Mouse (Mus musculus) liver, embryonic 14.5 days (tissue): ENCODE measurements around the gene Hydin.

ENCODE experiments used
- CTCF ChIP-seq: IDR thresholded peaks from 2 replicates; pipeline ENCODE4 v1.5.1; 2016; ENCODE audit warnings: antibody characterized with exemption, low read depth, control low read depth
- EP300 ChIP-seq: IDR thresholded peaks from 2 replicates; pipeline ENCODE4 v1.6.1; 2016; ENCODE audit warnings: antibody characterized with exemption, low read depth

DNA sequence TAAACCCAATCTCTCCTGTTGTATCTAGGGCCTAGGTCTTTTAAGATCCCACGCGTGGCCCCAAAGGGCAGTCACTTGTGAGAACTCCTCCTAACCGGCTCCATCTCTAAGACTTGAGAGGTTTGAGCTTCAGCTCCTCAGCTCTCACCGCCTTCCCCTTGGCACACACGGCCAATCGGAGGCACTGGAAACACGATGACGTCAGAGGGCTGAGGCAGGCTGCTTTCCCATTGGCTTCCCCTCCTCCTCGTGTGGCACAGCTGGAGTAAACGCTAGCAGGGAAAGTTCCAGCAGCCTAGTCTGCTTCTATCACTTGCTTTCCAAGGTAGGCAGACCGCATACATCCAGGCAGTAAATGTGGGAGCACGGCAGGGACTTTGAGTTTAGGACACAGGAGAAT is 212.6 kb downstream of the Hydin start:
- TF ChIP-seq EP300 (no peak), CTCF (no peak)
